Mouse (Mus musculus) forelimb bud, embryonic 11.5 days (tissue): ENCODE measurements at regions not wholly inside any gene's neighbourhood (a gene's known extent, or its start where the extent isn't known, plus 50 kb on each side); places are given as distances from the start of the nearest gene placed in this dataset.

Experiments
- DNase-seq: peaks from one replicate; pipeline ENCODE4 v3.0.0-alpha.2; 2012; ENCODE audit warnings: low read depth, low spot score

DNA sequence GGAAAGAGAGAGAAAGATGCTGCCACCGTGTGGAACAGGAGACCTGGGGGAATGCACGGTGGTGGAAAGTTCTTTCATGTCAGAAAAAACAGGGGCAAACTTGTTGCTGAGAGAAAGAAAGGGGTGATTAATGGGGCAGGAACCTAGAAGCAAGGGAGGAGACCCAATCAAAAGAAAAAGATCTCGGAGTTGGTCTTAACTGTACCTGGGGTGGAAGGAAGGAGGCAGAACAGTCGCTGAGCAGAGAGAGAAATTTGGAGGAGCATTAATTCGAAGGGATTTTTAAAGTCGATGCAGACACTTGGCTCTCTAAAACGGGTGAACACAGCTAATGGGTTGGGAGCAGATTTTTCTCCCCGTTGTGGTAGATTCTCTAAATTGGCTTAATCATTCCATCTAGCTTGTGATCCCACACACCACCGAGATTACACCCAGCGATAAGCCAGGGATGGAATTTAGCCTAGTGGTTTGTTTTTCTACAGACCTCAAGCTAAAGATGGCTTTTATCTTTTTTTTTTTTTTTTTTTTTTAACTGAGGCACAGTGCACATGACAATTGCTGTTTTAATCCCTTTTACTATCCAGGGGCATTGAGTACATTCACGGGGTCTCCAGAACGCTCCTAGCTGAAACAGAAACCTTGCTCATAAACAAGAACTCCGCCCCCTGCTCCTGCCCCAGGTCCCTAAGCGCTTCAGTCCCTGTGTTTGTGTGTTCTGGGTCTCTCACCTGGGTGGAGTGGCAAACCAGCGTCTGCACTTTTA lies 73.1 kb upstream of the Cpm start:
- DNase-seq, result no peak

GRCm38 (mm10) chr10:117555542-117555941 lies 73.8 kb upstream of the Cpm start:
- no peak for DNase-seq

DNA sequence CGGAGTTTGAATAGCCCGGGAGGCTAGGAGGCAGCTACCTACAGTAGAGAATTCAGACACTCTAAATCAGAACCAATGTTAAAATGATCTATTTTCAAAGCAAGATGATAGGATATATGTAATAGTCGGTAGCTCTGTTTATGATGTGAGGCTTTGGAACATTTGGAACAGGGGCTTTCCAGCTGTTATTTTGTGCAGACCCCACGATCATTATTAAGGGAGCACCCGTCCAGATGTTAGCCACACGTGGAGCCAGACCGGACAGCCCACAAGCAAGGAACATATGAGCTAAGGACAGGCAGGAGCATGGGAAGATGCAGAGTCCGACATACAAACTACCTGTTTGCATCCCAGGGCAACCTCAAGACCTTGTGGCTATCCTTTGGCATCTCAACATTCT lies 74.3 kb upstream of the Cpm start:
- no peak for DNase-seq

- no peak for DNase-seq
Observed at GRCm38 (mm10) chr10:117554533-117554932, 74.8 kb upstream of the Cpm start.

DNA sequence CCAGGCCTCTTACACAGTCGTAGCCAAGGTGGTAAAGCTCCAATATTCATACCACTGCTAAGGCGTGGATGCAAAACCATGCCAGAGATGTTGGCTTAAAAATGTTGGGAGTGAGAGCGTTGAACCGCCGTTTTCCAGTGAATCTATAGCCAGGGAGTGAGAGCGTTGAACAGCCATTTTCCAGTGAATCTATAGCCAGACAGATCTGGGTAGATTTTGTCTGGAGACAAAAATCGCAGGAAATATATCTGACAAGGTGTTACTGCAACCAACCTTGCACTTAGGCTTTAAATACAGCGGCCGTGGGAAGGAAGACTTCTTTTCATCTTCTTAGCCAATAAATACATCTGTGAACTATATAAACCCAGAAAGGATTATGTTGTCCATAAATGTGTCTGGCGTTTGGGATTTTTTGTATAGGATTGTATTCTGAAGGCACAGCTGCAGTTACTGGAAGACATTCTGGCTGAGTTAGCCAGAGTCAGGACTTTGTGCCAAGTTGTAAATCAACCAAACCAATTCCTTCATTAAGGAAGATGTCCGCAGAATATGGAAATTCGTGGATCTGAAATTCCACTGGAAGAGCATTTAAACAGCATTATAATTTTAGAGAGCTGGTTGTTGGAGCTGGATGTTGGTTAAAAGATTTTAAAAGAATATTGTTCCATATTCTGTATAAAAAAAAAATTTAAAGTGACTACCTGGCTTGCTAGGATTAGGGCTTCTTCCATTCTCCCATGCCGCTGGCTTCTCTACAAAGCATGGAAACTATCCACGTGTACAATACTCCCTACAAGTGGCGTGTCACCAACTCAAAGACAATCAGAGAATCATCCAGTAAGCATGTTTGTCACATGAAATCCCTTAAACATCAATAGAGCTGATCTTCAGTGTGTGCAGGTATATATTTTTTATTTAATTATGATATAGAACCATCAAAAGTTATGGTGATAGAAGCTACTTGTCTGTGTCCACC lies 75.8 kb upstream of the Cpm start:
- DNase-seq, result no peak

GRCm38 (mm10) chr10:117552049-117552652 lies 77.1 kb upstream of the Cpm start:
- no peak for DNase-seq

DNA sequence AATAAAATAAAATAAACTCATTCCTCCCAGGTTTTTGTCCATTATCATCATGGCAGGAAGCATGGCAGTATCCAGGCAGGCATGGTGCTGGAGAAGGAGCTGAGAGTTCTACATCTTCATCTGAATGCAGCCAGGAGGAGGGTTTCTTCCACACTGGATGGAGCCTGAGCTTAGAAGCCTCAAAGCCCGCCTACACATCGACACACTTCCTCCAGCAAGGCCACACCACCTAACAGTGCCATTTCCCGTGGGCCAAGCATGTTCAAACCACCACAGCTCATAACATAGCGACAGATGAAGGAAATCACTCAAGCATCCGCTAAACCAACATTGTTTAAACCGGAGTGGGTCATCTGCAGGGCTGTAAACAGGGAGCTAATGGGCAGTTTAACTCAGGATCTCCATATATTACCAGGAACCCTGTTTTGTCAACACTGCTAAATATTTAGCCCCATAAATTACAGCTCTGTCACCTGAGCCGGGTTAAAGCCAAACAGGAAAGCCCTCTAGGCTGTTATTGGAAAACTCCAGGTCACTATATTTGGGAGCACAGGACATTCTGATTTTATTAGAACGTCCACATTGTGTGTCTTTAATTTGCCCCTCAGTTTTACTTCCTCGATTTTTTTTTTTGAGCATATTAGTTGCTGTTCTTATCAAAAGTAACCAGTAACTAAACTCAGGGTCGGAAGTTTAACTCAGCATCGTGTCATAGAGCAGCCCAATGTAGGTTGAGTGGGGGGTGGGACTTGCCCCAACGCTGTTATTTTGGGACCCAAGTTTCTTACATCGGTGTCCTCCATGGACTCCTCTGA lies 77.9 kb upstream of the Cpm start:
- DNase-seq, result peak; percentile 66

- DNase-seq, result no peak
Observed at GRCm38 (mm10) chr10:117549854-117550605, 79.3 kb upstream of the Cpm start.

DNA sequence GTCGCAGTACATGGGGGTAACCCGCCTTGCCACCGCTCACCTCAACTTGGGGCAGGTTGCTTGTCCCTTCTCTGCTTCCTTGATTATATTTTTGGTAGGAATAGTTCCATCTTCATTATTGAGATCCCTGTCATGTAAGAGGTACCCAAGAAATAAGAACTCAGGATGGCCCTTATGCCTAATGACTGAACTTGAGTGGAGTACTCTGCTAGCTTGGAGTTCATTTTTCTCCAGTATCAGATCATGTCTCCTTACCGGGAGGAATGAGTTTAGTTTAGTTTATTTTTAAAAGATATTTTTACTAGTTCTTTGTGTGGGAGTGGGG lies 79.8 kb upstream of the Cpm start:
- DNase-seq, result no peak

DNA sequence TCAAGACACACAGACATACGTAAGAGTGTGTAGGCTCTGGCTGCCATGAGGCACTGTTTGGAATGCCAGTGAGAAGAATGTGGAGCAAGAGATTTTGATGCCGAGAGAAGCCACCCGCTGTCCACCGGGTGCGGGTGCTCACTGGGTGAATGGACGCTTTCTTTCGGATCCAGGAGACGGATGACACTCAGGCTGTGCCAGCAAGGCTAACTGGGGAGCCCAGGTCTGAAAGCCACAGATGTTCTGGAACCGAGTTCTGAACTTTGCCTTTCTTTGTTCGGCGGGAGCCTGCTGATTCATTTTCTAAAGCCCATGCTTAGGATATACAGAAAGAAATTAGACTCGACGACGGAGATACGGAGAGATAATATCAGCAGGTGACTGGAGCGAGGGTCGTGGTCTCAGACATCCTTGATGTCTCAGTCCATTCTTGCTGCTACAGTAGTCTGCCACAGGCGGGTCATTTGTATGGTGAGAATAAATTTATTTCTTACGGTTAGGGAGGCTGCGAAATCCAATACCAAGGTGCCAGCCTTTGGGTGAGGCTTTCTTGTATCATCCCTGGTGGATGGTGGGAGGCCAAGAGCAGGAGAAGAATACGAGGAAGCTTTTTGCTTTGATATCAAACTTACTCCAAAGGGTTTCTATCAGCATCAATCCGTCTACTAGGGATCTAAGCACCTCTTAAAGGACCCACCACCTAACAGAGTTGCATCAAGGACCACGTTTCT lies 80.4 kb upstream of the Cpm start:
- no peak for DNase-seq

DNA sequence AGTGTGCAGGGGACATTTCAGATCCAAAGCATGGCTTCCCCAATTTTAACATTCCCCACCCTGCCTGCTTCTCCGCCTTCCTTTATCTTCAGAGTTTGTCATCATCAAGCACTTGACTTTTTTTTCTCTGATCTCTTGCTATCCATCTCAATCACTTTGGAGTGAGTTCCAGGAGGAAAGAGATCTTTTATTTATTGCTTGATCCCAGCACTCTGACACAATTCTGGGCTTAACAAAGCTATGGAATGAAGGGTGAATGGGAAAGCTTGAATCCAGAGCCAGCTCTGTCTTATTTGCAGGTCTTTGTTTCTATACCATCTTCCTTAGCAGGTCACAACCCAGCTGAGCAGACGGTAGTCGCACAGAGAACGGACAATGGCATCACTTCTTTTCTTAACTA lies 81.0 kb upstream of the Cpm start:
- no peak for DNase-seq

DNA sequence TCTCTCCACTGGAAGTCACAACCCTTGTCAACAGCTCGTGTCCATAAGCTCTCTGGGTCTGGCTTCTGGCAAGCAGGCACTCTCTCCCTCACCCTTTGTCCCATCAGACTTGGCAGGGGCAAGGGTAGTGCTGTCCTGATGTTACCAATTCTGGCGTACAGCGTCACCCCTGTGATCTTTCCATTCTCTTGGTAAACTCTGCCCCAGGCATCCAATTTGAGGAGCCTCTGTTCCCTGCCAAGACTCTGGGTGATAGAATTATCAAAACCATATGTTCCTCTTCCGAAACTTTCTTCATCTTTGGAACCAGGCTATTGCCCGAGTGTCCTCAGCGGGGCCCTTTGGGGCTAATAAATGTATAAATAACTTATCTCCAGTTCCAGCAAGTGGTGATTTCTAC lies 82.0 kb upstream of the Cpm start:
- no peak for DNase-seq

- no peak for DNase-seq
Observed at GRCm38 (mm10) chr10:117545842-117546631, 83.3 kb upstream of the Cpm start.

- peak; percentile 39 for DNase-seq
Observed at GRCm38 (mm10) chr10:117544680-117545546, 84.4 kb upstream of the Cpm start.

- DNase-seq, result no peak
Observed at GRCm38 (mm10) chr10:117543995-117544679, 85.2 kb upstream of the Cpm start.

GRCm38 (mm10) chr10:117543696-117543950 lies 85.7 kb upstream of the Cpm start:
- DNase-seq, result no peak

- DNase-seq, result no peak
Observed at GRCm38 (mm10) chr10:117542886-117543695, 86.2 kb upstream of the Cpm start.
